Mouse (Mus musculus) spleen, adult 18-20 months (tissue): ENCODE data around the gene Cbr2.
A peak's percentile ranks its signal among the peaks of the same experiment; 100 is the strongest.
"Not testable (repeated sequence)": the region's sequence is repeated elsewhere in the genome, so short reads cannot be mapped to it uniquely, and the experiment has no call there.

Experiments
- DNase-seq, 2 experiments: peaks; one replicate each; pipeline ENCODE4 v3.0.0; 2022; ENCODE audit warnings: mixed read lengths in 2 of 2

Gene Cbr2

DNA sequence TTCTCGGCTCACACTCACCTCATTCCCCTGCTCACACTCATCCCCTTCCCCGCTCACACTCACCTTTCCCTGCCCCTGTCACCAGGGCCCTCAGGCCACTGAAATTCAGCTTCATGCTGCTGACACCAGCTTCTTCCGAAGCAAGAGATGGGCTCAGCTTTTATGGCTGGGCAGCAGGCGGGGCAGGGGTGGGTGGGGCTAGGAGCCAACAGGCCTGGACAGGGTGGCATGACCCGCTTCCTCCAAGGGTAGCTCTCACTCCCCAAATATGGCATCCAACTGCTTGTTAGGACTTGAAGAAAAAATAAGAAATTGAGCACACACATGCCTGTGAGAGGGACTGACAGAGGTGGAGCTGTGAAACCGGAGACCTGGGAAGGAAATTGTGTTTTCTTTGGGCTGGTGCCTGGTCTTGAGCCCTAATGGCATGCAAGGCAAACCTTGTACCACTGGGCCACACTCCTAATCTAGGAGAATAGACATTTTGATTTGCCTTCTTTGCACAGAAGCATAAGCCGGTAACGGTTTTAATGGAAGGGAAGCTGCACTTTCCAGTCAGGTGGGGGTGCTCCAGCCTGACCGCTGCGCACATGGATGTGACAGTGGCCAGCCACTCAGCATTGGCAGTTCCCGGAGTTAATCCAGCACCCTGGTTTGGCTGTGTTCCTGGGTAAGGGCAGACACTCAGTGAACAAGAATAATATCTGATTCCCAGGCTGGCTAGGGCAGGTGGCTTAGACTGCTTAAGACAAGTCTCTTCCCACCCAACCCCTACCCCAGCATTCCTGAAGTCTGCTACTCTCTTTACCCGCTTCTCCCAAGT lies at the start of gene Cbr2:
TSS of gene Cbr2 (minus strand) at position 257 of the 823 bp plus-strand sequence.
- DNase-seq = peak in 1 of 2 experiments; percentile 1

DNA sequence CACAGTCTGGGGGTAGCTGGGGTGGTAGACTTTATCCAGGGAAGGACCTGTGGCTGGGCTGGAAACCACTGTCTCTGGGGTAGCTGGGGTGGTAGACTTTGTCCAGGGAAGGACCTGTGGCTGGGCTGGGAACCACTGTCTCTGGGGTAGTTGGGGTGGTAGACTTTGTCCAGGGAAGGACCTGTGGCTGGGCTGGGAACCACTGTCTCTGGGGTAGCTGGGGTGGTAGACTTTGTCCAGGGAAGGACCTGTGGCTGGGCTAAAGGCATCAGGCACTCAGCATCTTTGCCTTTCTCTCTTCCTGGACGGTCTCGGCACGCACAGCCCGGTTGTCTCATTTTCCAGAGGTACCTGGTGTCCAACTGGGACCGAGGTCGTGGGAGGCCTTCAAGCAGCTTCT lies 49.4 kb upstream of the Cbr2 start:
- not testable (repeated sequence) for DNase-seq

DNA sequence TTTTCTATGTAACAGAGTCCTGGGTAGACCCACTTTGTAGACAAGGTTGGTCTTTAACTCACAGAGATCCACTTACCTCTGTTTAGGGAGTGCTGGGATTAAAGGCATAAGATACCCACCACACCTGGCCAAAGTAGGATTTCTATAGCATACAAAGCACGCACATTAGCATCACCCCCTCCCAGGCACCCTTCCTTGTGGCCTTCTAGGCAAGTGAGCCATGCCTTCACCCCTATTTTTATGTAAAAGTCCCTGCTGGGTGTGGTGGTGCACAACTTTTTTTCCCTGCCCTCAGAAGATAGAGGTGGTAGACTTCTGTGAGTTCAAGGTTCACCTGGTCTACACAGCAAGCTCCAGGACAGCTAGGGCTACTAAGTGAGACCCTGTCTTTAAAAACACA lies 48.0 kb upstream of the Cbr2 start:
- DNase-seq = no peak

DNA sequence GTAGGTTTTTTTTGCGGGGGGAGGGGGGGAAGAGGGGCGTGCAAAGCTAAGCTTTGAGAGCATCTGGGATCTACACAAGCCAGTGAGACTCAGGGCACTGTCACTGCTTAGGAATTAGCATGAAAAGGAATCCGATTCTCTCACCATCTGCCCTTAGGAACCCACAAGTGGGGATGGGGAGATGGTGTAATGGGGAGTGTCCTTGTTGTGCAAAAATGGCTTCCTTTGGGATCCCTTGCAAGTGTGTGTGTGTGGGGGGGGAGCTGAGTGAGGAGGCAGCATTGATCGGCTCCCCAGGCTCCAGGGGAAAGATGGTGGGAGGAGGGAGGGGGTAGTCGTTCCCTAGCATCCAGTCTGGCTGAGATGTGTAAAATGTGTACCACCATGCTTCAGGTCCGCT lies 45.2 kb upstream of the Cbr2 start:
- DNase-seq = no peak

DNA sequence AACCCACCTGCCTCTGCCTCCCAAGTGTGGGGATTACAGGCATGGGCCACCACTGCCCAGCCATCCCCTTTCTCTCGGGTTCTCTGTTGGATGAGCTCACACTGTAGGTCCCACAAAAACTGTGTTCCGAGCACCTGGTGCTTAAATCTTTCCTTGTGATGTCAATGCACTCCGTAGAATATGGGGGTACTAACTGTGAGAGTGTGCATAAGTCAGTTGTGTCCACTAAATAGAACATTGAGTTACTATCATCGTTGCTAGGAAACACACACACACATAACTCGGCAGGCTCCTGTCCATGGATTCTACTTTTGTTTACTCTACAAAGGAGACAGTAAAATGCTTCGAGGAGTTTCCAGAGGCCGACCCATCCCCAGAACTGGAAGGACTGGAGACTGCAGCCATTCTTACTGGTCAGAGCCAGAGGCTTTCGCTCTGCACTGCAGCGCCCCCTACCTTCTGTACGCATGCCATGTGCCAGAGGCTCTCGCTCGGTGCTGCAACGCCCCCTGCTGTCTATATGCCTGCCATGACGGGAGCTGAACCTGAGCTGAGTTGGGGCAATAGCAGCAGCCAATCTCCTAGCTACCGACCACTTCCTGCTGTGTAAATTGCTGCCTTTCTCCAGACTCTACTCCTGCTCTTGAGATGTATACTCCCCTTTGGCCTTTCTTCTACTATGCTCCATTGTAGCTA lies 44.0 kb upstream of the Cbr2 start:
- DNase-seq = peak; percentile 80 to 93

DNA sequence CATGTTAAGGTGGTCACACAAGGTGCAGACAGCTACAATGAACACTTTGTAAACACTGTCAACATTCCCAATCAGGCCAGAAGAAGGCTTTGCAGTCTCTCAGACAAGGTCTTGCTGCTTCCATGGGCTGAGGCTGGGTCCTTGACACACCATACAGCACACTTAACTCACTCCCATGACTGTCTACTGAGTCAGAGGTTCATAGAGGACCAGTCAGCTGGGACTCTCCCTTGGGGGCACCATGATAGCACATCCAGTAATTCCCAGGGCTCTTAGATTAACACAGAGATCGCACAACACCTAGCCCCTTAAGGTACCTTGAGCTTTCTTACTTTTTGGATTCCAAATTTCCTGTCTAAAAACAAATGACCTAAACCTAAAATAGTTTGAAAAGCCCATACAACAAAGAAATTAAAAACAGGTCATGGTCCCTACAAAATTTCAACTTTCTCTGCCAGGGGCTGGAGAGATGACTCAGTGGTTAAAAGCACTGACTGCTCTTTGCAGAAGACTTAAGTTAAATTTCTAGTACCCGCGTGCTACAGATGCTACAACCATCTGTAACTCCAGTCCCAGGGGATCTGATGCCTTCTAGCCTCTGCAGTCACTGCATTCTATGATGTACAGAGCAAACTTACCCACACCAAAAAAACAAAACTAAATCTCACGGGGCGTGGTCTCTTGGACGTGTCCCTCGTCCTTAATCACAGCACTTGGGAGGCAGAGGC lies 41.7 kb upstream of the Cbr2 start:
- no peak for DNase-seq

DNA sequence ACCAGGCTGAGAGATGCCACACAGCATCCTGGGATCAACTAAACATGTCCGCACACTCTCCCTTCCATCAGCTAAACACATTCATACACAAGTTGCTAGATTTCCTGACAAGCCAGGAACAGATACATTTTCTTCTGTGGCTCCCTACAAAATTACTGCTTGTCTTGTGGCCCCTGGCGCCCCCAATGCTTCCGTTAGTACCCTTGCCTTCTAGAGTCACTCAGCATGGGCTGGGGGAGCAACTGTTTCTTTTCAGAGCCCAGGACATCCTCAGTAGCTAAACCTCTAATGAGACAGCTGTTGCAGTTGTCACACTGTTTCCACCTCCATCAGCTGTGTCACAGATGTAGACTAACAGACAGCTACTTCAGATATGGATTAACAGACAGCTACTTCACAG lies 40.8 kb upstream of the Cbr2 start:
- DNase-seq = no peak

DNA sequence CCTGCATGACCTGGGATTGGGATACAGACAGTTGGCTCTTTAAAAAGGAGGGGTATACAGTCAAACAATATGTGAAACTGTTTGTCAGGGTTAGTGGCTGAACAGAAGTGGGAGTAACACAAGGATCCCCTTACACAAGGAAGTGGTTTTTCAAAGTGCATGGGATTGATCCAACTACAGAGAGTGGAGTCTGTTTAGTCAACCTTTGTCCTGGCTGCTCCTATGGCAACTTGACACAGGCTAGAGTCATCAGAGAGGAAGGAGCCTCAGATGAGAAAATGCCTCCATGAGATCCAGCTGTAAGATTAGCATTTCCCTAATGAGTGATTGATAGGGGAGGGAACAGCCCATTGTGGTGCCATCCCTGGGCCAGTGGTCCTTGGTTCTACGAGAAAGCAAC lies 36.3 kb upstream of the Cbr2 start:
- no peak for DNase-seq

DNA sequence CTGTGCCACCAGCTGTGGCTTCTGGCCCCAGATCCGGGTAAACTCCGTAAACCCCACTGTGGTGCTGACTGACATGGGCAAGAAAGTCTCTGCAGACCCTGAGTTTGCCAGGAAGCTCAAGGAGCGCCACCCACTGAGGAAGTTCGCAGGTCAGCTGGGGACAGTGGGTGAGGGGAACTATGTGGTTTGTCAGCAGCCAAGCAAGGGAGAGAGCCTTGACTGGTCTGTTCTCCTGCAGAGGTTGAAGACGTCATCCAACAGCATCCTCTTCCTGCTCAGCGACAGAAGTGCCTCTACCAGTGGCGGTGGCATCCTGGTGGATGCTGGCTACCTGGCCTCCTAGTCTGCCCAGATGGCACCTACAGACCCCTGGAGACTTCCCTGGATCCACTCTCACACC lies 35.1 kb upstream of the Cbr2 start:
- not testable (repeated sequence) for DNase-seq

DNA sequence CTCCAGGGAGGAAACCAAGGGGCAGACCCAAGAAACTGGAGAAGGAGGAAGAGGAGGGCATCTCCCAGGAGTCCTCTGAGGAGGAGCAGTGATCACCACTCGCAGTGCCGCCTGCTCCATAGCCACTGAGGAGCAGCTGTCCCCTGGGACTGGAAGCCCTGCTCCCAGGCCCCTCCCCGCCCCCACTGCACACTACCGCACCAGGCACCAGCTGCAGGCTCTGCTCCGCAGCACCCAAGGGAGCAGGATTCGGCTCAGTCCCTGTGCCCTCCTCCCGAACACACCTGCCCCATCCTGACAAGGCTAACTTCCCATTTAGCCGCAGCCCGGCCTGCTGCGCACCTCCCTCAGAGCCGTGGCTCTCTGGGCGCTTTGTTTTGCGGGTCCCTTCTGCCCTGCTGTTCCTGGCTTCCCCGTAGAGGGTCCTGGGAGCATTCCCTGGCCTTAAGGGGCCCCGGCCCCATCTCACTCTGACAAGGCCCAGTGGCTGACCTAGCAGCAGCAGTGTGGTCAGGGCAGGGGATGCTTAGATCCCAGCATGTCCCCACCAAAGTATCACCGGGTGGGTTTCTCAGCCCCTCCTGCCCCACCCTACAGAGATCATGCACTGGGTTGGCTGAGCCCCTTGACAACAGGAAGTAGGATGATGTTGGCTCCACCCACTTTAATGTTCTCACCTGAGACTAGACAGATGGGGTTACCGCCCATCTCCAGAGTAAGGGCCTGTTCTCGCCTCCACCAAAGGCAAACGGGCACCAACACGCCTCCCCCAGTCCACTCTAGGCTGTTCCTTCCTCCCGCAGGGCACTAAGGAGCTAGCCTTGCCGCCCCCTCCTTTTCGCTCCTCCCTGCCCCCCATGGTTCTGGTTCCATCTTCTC lies 31.4 kb upstream of the Cbr2 start:
- not testable (repeated sequence) for DNase-seq

DNA sequence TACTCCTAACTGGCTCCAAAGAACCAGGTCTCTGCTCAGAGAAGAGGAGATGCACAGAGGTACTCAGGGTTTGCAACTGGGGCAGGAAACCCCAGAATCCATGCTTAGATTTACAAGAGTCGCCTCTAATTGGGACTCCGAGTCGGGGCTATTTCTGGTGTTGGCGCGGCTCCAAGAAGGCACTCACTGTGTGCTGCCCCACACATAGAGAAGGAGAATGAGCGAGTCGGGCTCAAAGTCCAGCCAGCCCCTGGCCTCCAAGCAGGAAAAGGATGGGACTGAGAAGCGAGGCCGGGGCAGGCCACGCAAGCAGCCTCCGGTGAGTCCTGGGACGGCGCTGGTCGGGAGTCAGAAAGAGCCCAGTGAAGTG lies 30.7 kb upstream of the Cbr2 start, which contains the start of gene Hmga1b:
TSS of gene Hmga1b (plus strand) at position 123 of the 370 bp plus-strand sequence.
- DNase-seq = not testable (repeated sequence)

DNA sequence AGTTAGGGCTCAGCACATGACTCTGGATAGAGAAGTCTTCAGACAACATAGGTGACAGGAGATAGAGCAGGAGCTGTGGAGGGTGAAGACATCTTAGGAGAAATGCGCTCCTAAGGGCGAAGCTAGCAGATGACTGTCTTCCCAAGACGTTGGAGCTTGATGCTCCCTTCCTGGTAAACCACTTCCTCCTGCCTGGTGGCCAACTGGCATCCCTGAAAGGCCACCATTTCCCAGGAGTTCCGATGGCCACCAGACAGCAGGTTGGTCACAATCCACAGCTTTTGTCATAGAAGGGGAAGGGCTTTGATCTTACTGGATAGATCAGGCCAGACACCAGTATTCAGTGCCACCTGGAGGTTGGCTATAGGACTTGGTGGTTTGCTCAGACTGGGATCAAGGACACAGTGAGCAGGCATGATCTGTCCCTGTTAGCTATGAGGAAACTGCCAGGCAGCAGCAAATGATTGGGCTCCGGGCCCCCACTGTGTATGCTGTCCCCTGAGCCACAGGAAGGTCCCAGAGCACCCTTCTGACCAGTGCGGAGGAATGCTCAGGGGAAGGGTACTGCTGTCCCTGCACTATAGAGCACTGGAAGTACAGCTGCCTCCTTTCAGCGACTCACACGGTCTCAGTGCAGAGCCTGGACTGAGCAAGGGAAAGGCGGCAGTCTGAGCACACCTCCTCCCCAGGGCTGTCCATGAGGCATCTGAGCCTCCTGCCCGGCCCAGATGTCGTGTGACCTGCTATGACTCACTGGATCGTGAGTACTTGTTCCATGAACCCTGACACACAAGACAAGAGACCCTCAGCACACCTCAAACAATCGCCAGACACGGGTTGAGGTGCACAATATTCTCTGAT lies 30.1 kb upstream of the Cbr2 start:
- DNase-seq = no peak

DNA sequence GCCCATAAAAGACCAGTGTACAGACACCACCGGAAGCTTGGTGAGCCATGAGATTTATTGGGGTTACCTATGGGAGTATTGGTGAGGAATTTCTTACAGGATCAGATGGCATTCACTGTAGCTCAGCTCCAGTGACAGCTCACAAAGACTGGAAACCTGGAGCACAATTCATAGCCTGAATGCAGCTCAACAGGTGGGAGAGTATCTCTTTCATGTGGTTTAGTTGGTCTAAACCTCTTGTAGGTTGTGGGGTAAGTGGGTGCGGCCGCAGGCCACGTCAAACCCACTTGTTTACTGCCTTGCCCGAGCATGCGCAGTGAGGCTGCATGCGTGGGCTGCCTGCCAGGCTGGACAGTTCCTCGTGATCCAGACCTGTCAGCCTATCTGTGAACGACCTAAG lies 28.3 kb upstream of the Cbr2 start:
- DNase-seq = no peak

DNA sequence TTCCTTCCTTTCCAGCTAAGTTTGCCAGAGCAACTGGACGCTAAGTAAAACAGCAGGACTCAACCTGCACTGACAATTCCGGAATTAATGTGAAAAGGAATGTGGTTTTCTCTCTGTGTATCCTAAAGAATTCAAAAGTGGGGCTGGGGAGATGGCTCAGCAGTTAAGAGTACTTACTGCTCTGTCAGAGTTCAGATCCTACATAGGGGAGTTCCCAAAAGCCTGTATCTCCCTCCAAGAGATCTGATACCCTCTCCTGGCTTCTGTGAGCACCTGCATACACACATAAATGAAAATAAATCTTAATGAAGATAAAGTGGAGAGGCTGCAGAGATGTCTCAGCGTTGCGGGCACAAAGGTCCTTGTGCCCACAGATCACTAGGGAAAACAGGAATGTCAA lies 19.7 kb upstream of the Cbr2 start:
- no peak for DNase-seq

DNA sequence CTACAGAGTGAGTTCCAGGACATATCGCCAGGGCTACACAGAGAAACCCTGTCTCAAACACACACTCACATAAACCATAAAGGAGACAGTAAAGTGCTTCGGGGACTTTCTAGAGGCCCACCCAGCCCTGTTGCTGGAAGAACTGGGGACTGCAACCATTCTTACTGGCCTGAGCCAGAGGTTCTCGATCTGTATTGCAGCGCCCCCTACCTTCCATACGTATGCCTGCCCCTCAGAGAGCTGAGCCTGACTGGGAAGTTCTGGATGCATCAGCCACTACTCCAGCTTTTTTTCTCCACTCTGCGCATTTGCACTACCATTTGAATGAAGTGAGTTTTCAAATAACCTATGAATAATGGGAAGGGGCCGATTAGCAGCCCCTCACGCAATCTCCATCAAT lies 17.5 kb upstream of the Cbr2 start:
- DNase-seq = peak in 1 of 2 experiments; percentile 50

DNA sequence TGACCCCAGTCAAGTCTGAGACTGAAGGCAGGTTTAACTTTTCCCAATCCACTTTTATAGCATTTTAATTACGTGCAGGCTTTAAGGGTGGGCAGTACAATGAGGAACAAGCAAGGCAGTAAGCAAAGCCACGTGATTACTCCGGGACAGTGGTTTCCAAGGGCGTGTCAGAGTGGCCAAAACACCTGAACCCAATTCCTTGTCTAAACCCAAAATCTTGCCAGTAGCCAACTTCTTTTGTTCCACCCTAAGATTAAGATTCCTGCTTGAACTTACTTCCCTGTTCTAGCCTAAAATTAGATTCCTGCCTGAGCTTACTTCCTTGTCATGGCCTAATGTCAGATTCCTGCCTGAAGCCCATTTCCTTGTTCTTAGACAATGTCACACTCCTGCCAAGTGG lies 16.1 kb upstream of the Cbr2 start:
- DNase-seq = no peak

DNA sequence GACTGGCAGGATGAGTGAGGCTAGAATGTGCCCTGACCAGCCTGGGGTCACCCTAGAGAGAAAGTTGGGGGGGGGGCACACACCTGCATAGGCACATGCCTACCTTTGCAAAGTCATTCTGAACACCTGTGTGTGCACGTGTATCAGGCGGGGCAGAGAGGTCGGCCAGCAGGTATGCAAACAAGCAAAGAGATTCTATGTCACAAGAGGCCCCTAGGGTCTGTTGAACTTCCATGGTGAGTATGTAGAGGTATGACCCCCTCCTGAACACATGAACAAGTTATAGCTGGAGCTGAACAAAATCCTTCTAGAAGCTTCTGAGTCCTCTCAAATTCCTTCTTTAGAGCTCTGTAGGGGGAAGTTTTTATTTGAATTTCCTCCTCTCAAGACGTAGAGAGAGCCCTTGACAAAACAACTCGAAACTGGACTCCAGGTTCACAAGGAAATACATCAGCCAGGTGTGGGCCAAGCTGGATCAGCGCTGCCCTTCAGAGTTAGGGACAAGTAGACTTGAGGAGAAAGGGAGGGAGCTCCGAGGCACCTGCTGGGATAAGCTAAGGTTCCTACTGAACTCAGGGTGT lies 12.3 kb upstream of the Cbr2 start:
- no peak for DNase-seq

DNA sequence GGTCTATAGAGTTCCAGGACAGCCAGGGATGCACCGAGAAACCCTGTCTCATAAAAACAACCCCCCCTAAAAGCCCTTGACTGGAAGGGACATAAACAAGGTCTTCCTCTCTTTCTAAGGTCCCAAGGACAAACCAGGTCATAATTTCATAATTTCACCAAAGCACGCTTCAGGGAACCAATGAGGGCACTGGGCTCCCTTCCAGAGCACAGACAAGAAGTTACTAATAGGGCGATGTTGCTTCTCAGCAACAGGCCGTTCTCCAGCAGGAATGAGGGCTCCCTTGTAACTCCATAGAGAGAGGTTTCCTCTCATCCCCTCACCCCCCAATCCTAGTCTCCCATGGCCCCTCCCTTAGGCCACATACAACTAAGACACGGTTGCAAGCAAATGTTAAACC lies 9.1 kb upstream of the Cbr2 start:
- no peak for DNase-seq

DNA sequence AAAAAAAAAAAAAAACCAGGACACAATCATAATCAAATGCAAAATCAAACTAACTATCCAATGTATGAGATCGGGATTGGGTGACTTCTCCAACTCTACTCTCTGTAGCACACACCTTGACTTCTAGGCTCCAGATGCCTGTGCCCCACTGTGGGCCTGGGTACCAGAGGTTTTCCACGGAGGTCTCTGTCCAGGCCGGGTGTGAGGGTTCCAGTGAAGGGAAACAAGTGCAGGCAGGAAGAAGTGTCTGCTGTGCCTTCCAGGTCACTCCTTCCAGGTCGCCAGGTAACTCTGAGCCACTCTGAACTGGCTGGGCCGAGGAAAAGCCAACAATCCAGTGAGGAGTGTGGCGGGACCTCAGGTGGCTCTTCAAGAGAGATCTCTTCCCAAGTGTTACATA lies 4.5 kb upstream of the Cbr2 start:
- no peak for DNase-seq

DNA sequence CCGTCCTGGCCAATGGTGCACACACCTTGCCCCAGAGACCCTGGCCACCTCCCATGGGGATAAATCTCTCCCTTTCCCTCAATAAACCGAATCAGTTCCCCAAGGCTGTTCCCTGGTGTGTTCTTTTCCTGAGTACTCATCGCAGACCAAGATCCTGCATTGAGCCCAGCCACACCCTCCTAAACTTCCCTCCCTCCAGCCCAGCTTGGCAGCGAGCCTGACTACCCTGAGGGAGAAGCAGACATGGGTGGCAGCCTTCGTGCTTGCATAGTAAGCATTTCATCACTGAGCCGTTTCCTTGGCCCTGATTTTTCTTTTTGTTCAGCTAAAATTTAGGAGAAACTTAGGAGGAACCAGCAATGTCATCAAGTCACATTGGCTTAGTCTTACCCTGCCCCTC lies 1.6 kb upstream of the Cbr2 start:
- no peak for DNase-seq

DNA sequence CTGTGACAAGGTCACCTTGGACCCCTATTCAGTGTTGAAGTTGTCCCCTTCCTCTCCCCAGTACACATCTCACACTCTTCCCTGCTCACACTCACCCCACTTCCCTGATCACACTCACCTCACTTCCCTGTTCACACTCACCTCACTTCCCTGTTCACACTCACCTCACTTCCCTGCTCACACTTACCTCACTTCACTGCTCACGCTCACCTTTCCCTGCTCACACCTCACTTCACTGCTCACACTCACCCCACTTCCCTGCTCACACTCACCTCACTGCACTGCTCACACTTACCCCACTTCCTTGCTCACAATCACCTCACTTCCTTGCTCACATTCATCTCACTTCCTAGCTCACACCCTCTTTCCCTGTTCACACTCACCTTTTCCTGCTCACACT lies 519 bp downstream of the Cbr2 start:
- DNase-seq = no peak
